Mouse (Mus musculus) lung, postnatal 0 days (tissue): ENCODE measurements around the gene Cd37. TPM values are rescaled to one million over a fixed set of nuclear protein-coding genes. Genes with fewer than 3 reads are reported as not detected.
"Not testable (repeated sequence)": the region's sequence is repeated elsewhere in the genome, so short reads cannot be mapped to it uniquely, and the experiment has no call there.

ENCODE experiments used
- ATAC-seq: fragments of 200-750 bp; cut with Nextera tagmentation; 2 replicates; pipeline ENCODE4 v1.8.0; 2017; ENCODE audit warnings: moderate library complexity
- DNase-seq: peaks from one replicate; pipeline ENCODE4 v3.0.0-alpha.2; 2016; ENCODE audit warnings: low spot score
- H3K27ac ChIP-seq: fragments of 300-500 bp; sonication (generic); 2 replicates; pipeline ENCODE4 v1.5.1; 2014; ENCODE audit warnings: antibody characterized with exemption, mild to moderate bottlenecking, low read length, mixed read lengths
- H3K27me3 ChIP-seq: fragments of 300-500 bp; sonication (generic); replicated peaks from 2 replicates; pipeline ENCODE4 v1.6.1; 2014; ENCODE audit warnings: low read length, mixed read lengths; ENCODE audit not compliant: insufficient read depth
- H3K36me3 ChIP-seq: fragments of 300-500 bp; sonication (generic); 2 replicates; pipeline ENCODE4 v1.6.1; 2014; ENCODE audit warnings: low read length, mixed read lengths; ENCODE audit not compliant: insufficient read depth
- H3K4me1 ChIP-seq: fragments of 300-500 bp; sonication (generic); 2 replicates; pipeline ENCODE4 v1.6.1; 2014; ENCODE audit warnings: antibody characterized with exemption, low read depth, low read length, mixed read lengths; ENCODE audit not compliant: insufficient read depth
- H3K4me2 ChIP-seq: fragments of 300-500 bp; sonication (generic); replicated peaks from 2 replicates; pipeline ENCODE4 v1.6.1; 2014; ENCODE audit warnings: low read depth, mild to moderate bottlenecking, low read length, moderate library complexity, mixed read lengths
- H3K4me3 ChIP-seq: fragments of 300-500 bp; sonication (generic); 2 replicates; pipeline ENCODE4 v1.5.1; 2014; ENCODE audit warnings: low read depth, low read length
- H3K9ac ChIP-seq: fragments of 300-500 bp; sonication (generic); replicated peaks from 2 replicates; pipeline ENCODE4 v1.6.1; 2014; ENCODE audit warnings: low read depth, mild to moderate bottlenecking
- H3K9me3 ChIP-seq: fragments of 300-500 bp; sonication (generic); 2 replicates; pipeline ENCODE4 v1.6.1; 2016; ENCODE audit warnings: low read length, mixed read lengths
- CTCF ChIP-seq: IDR thresholded peaks from 2 replicates; pipeline ENCODE4 v1.5.1; 2016; ENCODE audit warnings: antibody characterized with exemption, mild to moderate bottlenecking
- EP300 ChIP-seq: IDR thresholded peaks from 2 replicates; pipeline ENCODE4 v1.6.1; 2016; ENCODE audit warnings: antibody characterized with exemption, mild to moderate bottlenecking, control low read depth
- WGBS: fragments of 180-500 bp; shearing (Covaris S2); extraction: QIAGEN DNeasy Blood & Tissue Kit; methylation state at CpG from one replicate; pipeline ENCODE4 v1.1.7; 2014; 5-methylcytosine and 5-hydroxymethylcytosine counted together
- polyA plus RNA-seq: library from polyadenylated mRNA; unstranded; fragments of >200 nt; fragmentation: Nextera tagmentation; extraction: Ambion mirVana; gene quantifications from 2 replicates; pipeline ENCODE4 v1.2.1, GENCODE M21; 2015

Cd37 gene
- polyA plus RNA-seq, 1 experiment from 2014 or later: 9.1 TPM

- no peak for ATAC-seq
These were observed 25.4 kb upstream of the Cd37 start for GRCm38 (mm10) chr7:45264348-45264747.

GRCm38 (mm10) chr7:45263006-45263607, 24.2 kb upstream of the Cd37 start:
- no peaks in the 10 kb centered on the region for H3K36me3 ChIP-seq
- H3K4me2 ChIP-seq: no peak overlapping the region
- no peak overlapping the region for H3K9ac ChIP-seq
- H3K4me3 ChIP-seq: no peak overlapping the region
- no peak for ATAC-seq
- DNase-seq: no peak
- H3K4me1 ChIP-seq: 0 out of 2 replicates have a peak, but pooled peaks cover 3% of the 10 kb centered on the region
- WGBS: 59% methylated on average over 7 of the region's 7 CpGs
- TF ChIP-seq EP300 (no peak), CTCF (no peak)
- no peak overlapping the region for H3K27ac ChIP-seq
- H3K9me3 ChIP-seq: no peaks in the 10 kb centered on the region
- 0 out of 2 replicates have a peak, but pooled peaks cover 3% of the 10 kb centered on the region for H3K27me3 ChIP-seq

More at GRCm38 (mm10) chr7:45264348-45264747, 25.4 kb upstream of the Cd37 start:
- Histone ChIP-seq H3K4me3 (no peak overlapping the region), H3K4me1 (0 out of 2 replicates have a peak, but pooled peaks cover 3% of the 10 kb centered on the region), H3K27me3 (0 out of 2 replicates have a peak, but pooled peaks cover 3% of the 10 kb centered on the region), H3K4me2 (no peak overlapping the region), H3K9me3 (no peaks in the 10 kb centered on the region), H3K9ac (no peak overlapping the region), H3K36me3 (no peaks in the 10 kb centered on the region), H3K27ac (no peak overlapping the region)
- DNase-seq: no peak
- 74% methylated on average over 3 of the region's 3 CpGs for WGBS
- TF ChIP-seq EP300 (no peak), CTCF (peak; percentile 7; the same call in 1 of the 2 replicates)

- 31% methylated on average over 7 of the region's 7 CpGs for WGBS
- H3K4me1 ChIP-seq: 0 out of 2 replicates have a peak, but pooled peaks cover 3% of the 10 kb centered on the region
- ATAC-seq (peak; percentile 40; the same call in 1 of the 2 replicates), DNase-seq (peak; percentile 54)
- H3K4me2 ChIP-seq: no peak overlapping the region
- TF ChIP-seq EP300 (no peak), CTCF (no peak)
- 0 out of 2 replicates have a peak, but pooled peaks cover 3% of the 10 kb centered on the region for H3K27me3 ChIP-seq
- H3K27ac ChIP-seq: no peak overlapping the region
- no peak overlapping the region for H3K9ac ChIP-seq
- no peaks in the 10 kb centered on the region for H3K36me3 ChIP-seq
- no peaks in the 10 kb centered on the region for H3K9me3 ChIP-seq
- no peak overlapping the region for H3K4me3 ChIP-seq
These were observed 23.4 kb upstream of the Cd37 start for GRCm38 (mm10) chr7:45262266-45262665.

- no peaks in the 10 kb centered on the region for H3K9me3 ChIP-seq
- 85% methylated on average over 8 of the region's 8 CpGs for WGBS
- no peak overlapping the region for H3K9ac ChIP-seq
- TF ChIP-seq EP300 (no peak), CTCF (no peak)
- 0 out of 2 replicates have a peak, but pooled peaks cover 3% of the 10 kb centered on the region for H3K27me3 ChIP-seq
- H3K4me3 ChIP-seq: no peak overlapping the region
- 0 out of 2 replicates have a peak, but pooled peaks cover 3% of the 10 kb centered on the region for H3K4me1 ChIP-seq
- H3K36me3 ChIP-seq: no peaks in the 10 kb centered on the region
- H3K27ac ChIP-seq: no peak overlapping the region
- no peak for ATAC-seq
- no peak for DNase-seq
- no peak overlapping the region for H3K4me2 ChIP-seq
These were observed 20.4 kb upstream of the Cd37 start for GRCm38 (mm10) chr7:45259281-45259680.

GRCm38 (mm10) chr7:45257063-45257840, 18.3 kb upstream of the Cd37 start:
- H3K4me2 ChIP-seq: no peak overlapping the region
- 48% methylated on average over 11 of the region's 11 CpGs for WGBS
- H3K36me3 ChIP-seq: no peaks in the 10 kb centered on the region
- no peak overlapping the region for H3K9ac ChIP-seq
- DNase-seq (no peak), ATAC-seq (no peak)
- TF ChIP-seq CTCF (no peak), EP300 (no peak)
- 0 out of 2 replicates have a peak, but pooled peaks cover 1% of the 10 kb centered on the region for H3K4me1 ChIP-seq
- no peak overlapping the region for H3K4me3 ChIP-seq
- no peaks in the 10 kb centered on the region for H3K9me3 ChIP-seq
- H3K27ac ChIP-seq: no peak overlapping the region
- H3K27me3 ChIP-seq: 0 out of 2 replicates have a peak, but pooled peaks cover 3% of the 10 kb centered on the region

GRCm38 (mm10) chr7:45255822-45256221, 16.9 kb upstream of the Cd37 start:
- WGBS: 52% methylated on average over 5 of the region's 7 CpGs
- peak; percentile 49 for ATAC-seq
- not testable (repeated sequence) for H3K36me3 ChIP-seq, H3K9ac ChIP-seq, H3K4me3 ChIP-seq, H3K4me1 ChIP-seq, H3K4me2 ChIP-seq, H3K27me3 ChIP-seq, H3K9me3 ChIP-seq, H3K27ac ChIP-seq
- peak; percentile 77 for DNase-seq
